Mouse (Mus musculus) kidney, embryonic 15.5 days (tissue): Measurements from ENCODE around the gene Clns1a. TPM values are rescaled to one million over a fixed set of nuclear protein-coding genes. Genes with fewer than 3 reads are reported as not detected.

ENCODE experiments used
- ATAC-seq: fragments of 200-750 bp; cut with Nextera tagmentation; replicated peaks from 2 replicates; pipeline ENCODE4 v1.8.0; 2017; ENCODE audit warnings: moderate TSS enrichment; ENCODE audit not compliant: low FRiP score
- H3K27ac ChIP-seq: fragments of 300-500 bp; sonication (generic); 2 replicates; pipeline ENCODE4 v1.5.1; 2015; ENCODE audit warnings: mild to moderate bottlenecking, inconsistent platforms
- H3K27me3 ChIP-seq: fragments of 300-500 bp; sonication (generic); 2 replicates; pipeline ENCODE4 v1.6.1; 2015; ENCODE audit warnings: inconsistent platforms
- H3K36me3 ChIP-seq: fragments of 300-500 bp; sonication (generic); 2 replicates; pipeline ENCODE4 v1.6.1; 2015; ENCODE audit warnings: inconsistent platforms
- H3K4me1 ChIP-seq: fragments of 300-500 bp; sonication (generic); 2 replicates; pipeline ENCODE4 v1.6.1; 2015; ENCODE audit warnings: inconsistent platforms
- H3K4me2 ChIP-seq: fragments of 300-500 bp; sonication (generic); 2 replicates; pipeline ENCODE4 v1.6.1; 2015; ENCODE audit warnings: moderate library complexity, mild to moderate bottlenecking, inconsistent platforms
- H3K4me3 ChIP-seq: fragments of 300-500 bp; sonication (generic); replicated peaks from 2 replicates; pipeline ENCODE4 v1.5.1; 2015; ENCODE audit warnings: mild to moderate bottlenecking, inconsistent platforms
- H3K9ac ChIP-seq: fragments of 300-500 bp; sonication (generic); 2 replicates; pipeline ENCODE4 v1.6.1; 2015; ENCODE audit warnings: mild to moderate bottlenecking, inconsistent platforms
- H3K9me3 ChIP-seq: fragments of 300-500 bp; sonication (generic); replicated peaks from 2 replicates; pipeline ENCODE4 v1.6.1; 2016; ENCODE audit warnings: inconsistent platforms
- WGBS: fragments of 180-500 bp; shearing (Covaris S2); methylation state at CpG from one replicate; pipeline ENCODE4 v1.1.7; 2015; ENCODE audit warnings: mixed read lengths; 5-methylcytosine and 5-hydroxymethylcytosine counted together
- polyA plus RNA-seq: library from polyadenylated mRNA; unstranded; fragments of >200 nt; fragmentation: Nextera tagmentation; extraction: Ambion mirVana; gene quantifications from 2 replicates; pipeline ENCODE4 v1.2.1, GENCODE M21; 2015

Gene Clns1a
- 193 and 202 TPM in 2 replicates for polyA plus RNA-seq

GRCm38 (mm10) chr7:97696506-97697254 lies at the start of gene Clns1a:
Gene Clns1a, plus strand, starts transcription at chr7:97696634.
- Histone ChIP-seq H3K36me3 (peaks cover 21% of the 10 kb centered on the region), H3K9ac (peak within 1 kb of the TSS; percentile 77), H3K9me3 (0 out of 2 replicates have a peak, but pooled peaks cover 7% of the 10 kb centered on the region), H3K4me2 (peak within 1 kb of the TSS; percentile 68), H3K27ac (peak within 1 kb of the TSS; percentile 85), H3K4me3 (peak within 1 kb of the TSS; percentile 86), H3K4me1 (peaks cover 12% of the 10 kb centered on the region), H3K27me3 (no peaks in the 10 kb centered on the region)
- WGBS: under 1% methylated on average over 63 of the region's 63 CpGs
- ATAC-seq: peak; percentile 97

GRCm38 (mm10) chr7:97647656-97648055 lies 48.8 kb upstream of the Clns1a start:
- H3K4me1 ChIP-seq: no peaks in the 10 kb centered on the region
- no peak overlapping the region for H3K27ac ChIP-seq
- 90% methylated on average over 5 of the region's 5 CpGs for WGBS
- H3K9me3 ChIP-seq: no peaks in the 10 kb centered on the region
- H3K36me3 ChIP-seq: peaks cover 15% of the 10 kb centered on the region
- H3K4me3 ChIP-seq: no peak overlapping the region
- ATAC-seq: no peak
- H3K9ac ChIP-seq: no peak overlapping the region
- no peak overlapping the region for H3K4me2 ChIP-seq
- H3K27me3 ChIP-seq: no peaks in the 10 kb centered on the region

- no peak overlapping the region for H3K4me2 ChIP-seq
- H3K4me3 ChIP-seq: no peak overlapping the region
- no peak overlapping the region for H3K9ac ChIP-seq
- H3K27ac ChIP-seq: no peak overlapping the region
- ATAC-seq: no peak
- H3K27me3 ChIP-seq: no peaks in the 10 kb centered on the region
- H3K36me3 ChIP-seq: peaks cover 38% of the 10 kb centered on the region
- 89% methylated on average over 4 of the region's 4 CpGs for WGBS
- H3K9me3 ChIP-seq: no peaks in the 10 kb centered on the region
- no peaks in the 10 kb centered on the region for H3K4me1 ChIP-seq
These were observed 45.7 kb upstream of the Clns1a start for GRCm38 (mm10) chr7:97650729-97651128.

GRCm38 (mm10) chr7:97656144-97656543 lies 40.3 kb upstream of the Clns1a start:
- Histone ChIP-seq H3K9me3 (no peaks in the 10 kb centered on the region), H3K36me3 (peaks cover 42% of the 10 kb centered on the region), H3K4me2 (no peak overlapping the region), H3K27ac (no peak overlapping the region), H3K9ac (no peak overlapping the region), H3K4me3 (no peak overlapping the region), H3K27me3 (no peaks in the 10 kb centered on the region), H3K4me1 (no peaks in the 10 kb centered on the region)
- no peak for ATAC-seq
- WGBS: 92% methylated on average over 6 of the region's 6 CpGs

- Histone ChIP-seq H3K9ac (no peak overlapping the region), H3K9me3 (no peaks in the 10 kb centered on the region), H3K4me2 (no peak overlapping the region), H3K36me3 (peaks cover 51% of the 10 kb centered on the region), H3K27ac (no peak overlapping the region), H3K27me3 (no peaks in the 10 kb centered on the region), H3K4me1 (no peaks in the 10 kb centered on the region), H3K4me3 (no peak overlapping the region)
- WGBS: 90% methylated on average over 4 of the region's 4 CpGs
- ATAC-seq: no peak
These were observed 34.8 kb upstream of the Clns1a start for GRCm38 (mm10) chr7:97661634-97662033.

- H3K4me1 ChIP-seq: no peaks in the 10 kb centered on the region
- H3K9me3 ChIP-seq: no peaks in the 10 kb centered on the region
- no peak overlapping the region for H3K4me3 ChIP-seq
- no peaks in the 10 kb centered on the region for H3K27me3 ChIP-seq
- 24% methylated on average over 1 of the region's 1 CpGs for WGBS
- H3K36me3 ChIP-seq: peaks cover 74% of the 10 kb centered on the region
- no peak overlapping the region for H3K27ac ChIP-seq
- no peak overlapping the region for H3K4me2 ChIP-seq
- no peak for ATAC-seq
- no peak overlapping the region for H3K9ac ChIP-seq
These were observed 17.2 kb upstream of the Clns1a start for GRCm38 (mm10) chr7:97679239-97679638.

- no peak overlapping the region for H3K4me3 ChIP-seq
- no peak for ATAC-seq
- WGBS: 78% methylated on average over 2 of the region's 2 CpGs
- no peaks in the 10 kb centered on the region for H3K4me1 ChIP-seq
- H3K9me3 ChIP-seq: no peaks in the 10 kb centered on the region
- no peak overlapping the region for H3K27ac ChIP-seq
- no peak overlapping the region for H3K9ac ChIP-seq
- H3K36me3 ChIP-seq: peaks cover 43% of the 10 kb centered on the region
- no peaks in the 10 kb centered on the region for H3K27me3 ChIP-seq
- H3K4me2 ChIP-seq: no peak overlapping the region
These were observed 8.6 kb upstream of the Clns1a start for GRCm38 (mm10) chr7:97687831-97688230.

GRCm38 (mm10) chr7:97695441-97695840 lies 993 bp upstream of the Clns1a start:
- H3K9me3 ChIP-seq: 0 out of 2 replicates have a peak, but pooled peaks cover 7% of the 10 kb centered on the region
- peak overlapping the region; percentile 68 for H3K4me2 ChIP-seq
- no peak overlapping the region for H3K27ac ChIP-seq
- 97% methylated on average over 1 of the region's 1 CpGs for WGBS
- H3K4me1 ChIP-seq: peaks cover 12% of the 10 kb centered on the region
- H3K27me3 ChIP-seq: no peaks in the 10 kb centered on the region
- peaks cover 21% of the 10 kb centered on the region for H3K36me3 ChIP-seq
- H3K9ac ChIP-seq: no peak overlapping the region
- ATAC-seq: no peak
- peak overlapping the region; percentile 86; the same call in 1 of the 2 replicates for H3K4me3 ChIP-seq

GRCm38 (mm10) chr7:97696133-97696505 lies 315 bp upstream of the Clns1a start:
- H3K4me3 ChIP-seq: peak overlapping the region; percentile 86
- H3K9ac ChIP-seq: peak overlapping the region; percentile 77
- 0 out of 2 replicates have a peak, but pooled peaks cover 7% of the 10 kb centered on the region for H3K9me3 ChIP-seq
- WGBS: 38% methylated on average over 19 of the region's 19 CpGs
- H3K4me2 ChIP-seq: peak overlapping the region; percentile 68
- peak overlapping the region; percentile 85 for H3K27ac ChIP-seq
- peaks cover 12% of the 10 kb centered on the region for H3K4me1 ChIP-seq
- peaks cover 21% of the 10 kb centered on the region for H3K36me3 ChIP-seq
- peak; percentile 73 for ATAC-seq
- H3K27me3 ChIP-seq: no peaks in the 10 kb centered on the region

GRCm38 (mm10) chr7:97700173-97700572 lies 3.7 kb downstream of the Clns1a start:
- no peaks in the 10 kb centered on the region for H3K27me3 ChIP-seq
- peaks cover 12% of the 10 kb centered on the region for H3K4me1 ChIP-seq
- 0 out of 2 replicates have a peak, but pooled peaks cover 7% of the 10 kb centered on the region for H3K9me3 ChIP-seq
- H3K27ac ChIP-seq: no peak overlapping the region
- no peak overlapping the region for H3K9ac ChIP-seq
- ATAC-seq: no peak
- H3K4me2 ChIP-seq: no peak overlapping the region
- 91% methylated on average over 4 of the region's 4 CpGs for WGBS
- H3K4me3 ChIP-seq: no peak overlapping the region
- H3K36me3 ChIP-seq: peaks cover 21% of the 10 kb centered on the region

GRCm38 (mm10) chr7:97701106-97701505 lies 4.7 kb downstream of the Clns1a start:
- WGBS: 83% methylated on average over 6 of the region's 6 CpGs
- ATAC-seq: no peak
- H3K27ac ChIP-seq: no peak overlapping the region

GRCm38 (mm10) chr7:97707123-97707522 lies 10.7 kb downstream of the Clns1a start:
- Histone ChIP-seq H3K27ac (no peak overlapping the region), H3K27me3 (no peaks in the 10 kb centered on the region), H3K4me1 (no peaks in the 10 kb centered on the region), H3K4me2 (no peak overlapping the region), H3K9me3 (no peaks in the 10 kb centered on the region), H3K4me3 (no peak overlapping the region), H3K36me3 (peaks cover 37% of the 10 kb centered on the region), H3K9ac (no peak overlapping the region)
- no peak for ATAC-seq
- 86% methylated on average over 4 of the region's 4 CpGs for WGBS

More at GRCm38 (mm10) chr7:97701106-97701505, 4.7 kb downstream of the Clns1a start:
- H3K4me3 ChIP-seq: no peak overlapping the region
- no peaks in the 10 kb centered on the region for H3K27me3 ChIP-seq
- H3K9me3 ChIP-seq: 0 out of 2 replicates have a peak, but pooled peaks cover 7% of the 10 kb centered on the region
- H3K36me3 ChIP-seq: peaks cover 21% of the 10 kb centered on the region
- peaks cover 7% of the 10 kb centered on the region for H3K4me1 ChIP-seq
- no peak overlapping the region for H3K9ac ChIP-seq
- no peak overlapping the region for H3K4me2 ChIP-seq
